Mouse (Mus musculus): ENCODE results near the gene Tob1. TPM values are rescaled to one million over a fixed set of nuclear protein-coding genes. Genes with fewer than 3 reads are reported as not detected.

Tob1 gene
- polyA plus RNA-seq, 1 experiment = 180 TPM

- H3K27me3 ChIP-seq (ENCODE audit: control insufficient read depth, insufficient read depth, low read length) = no peaks in the 10 kb centered on the region
- H3K4me1 ChIP-seq (ENCODE audit: control insufficient read depth, insufficient read depth, insufficient read length, low read length) = peaks cover 12% of the 10 kb centered on the region
- no peak overlapping the region for H3K4me3 ChIP-seq (ENCODE audit: low read depth, low read length)
- WGBS = 29% methylated on average over 9 of the region's 9 CpGs
- H3K27ac ChIP-seq (ENCODE audit: insufficient read depth, low read depth, low read length) = peak overlapping the region; percentile 58
- no peaks in the 10 kb centered on the region for H3K36me3 ChIP-seq (ENCODE audit: control insufficient read depth, insufficient read depth, low read length)
- TF ChIP-seq POLR2A (IDR thresholded peaks at IDR 0.05; ENCODE audit: low read depth, low read length) (no peak), CTCF (IDR thresholded peaks at IDR 0.05; ENCODE audit: extremely low read depth, insufficient read length, insufficient replicate concordance, low read depth, low read length) (0 out of 2 replicates have a peak, but pooled peaks have one; percentile 1)
Measured at GRCm38 (mm10) chr11:94172186-94172585, 39.1 kb upstream of the Tob1 start.

GRCm38 (mm10) chr11:94173726-94174146, 37.5 kb upstream of the Tob1 start:
- 77% methylated on average over 4 of the region's 4 CpGs for WGBS
- no peaks in the 10 kb centered on the region for H3K27me3 ChIP-seq (ENCODE audit: control insufficient read depth, insufficient read depth, low read length)
- no peak overlapping the region for H3K27ac ChIP-seq (ENCODE audit: insufficient read depth, low read depth, low read length)
- no peak overlapping the region for H3K4me3 ChIP-seq (ENCODE audit: low read depth, low read length)
- TF ChIP-seq CTCF (IDR thresholded peaks at IDR 0.05; ENCODE audit: extremely low read depth, insufficient read length, insufficient replicate concordance, low read depth, low read length) (no peak), POLR2A (IDR thresholded peaks at IDR 0.05; ENCODE audit: low read depth, low read length) (no peak)
- H3K36me3 ChIP-seq (ENCODE audit: control insufficient read depth, insufficient read depth, low read length) = no peaks in the 10 kb centered on the region
- peaks cover 12% of the 10 kb centered on the region for H3K4me1 ChIP-seq (ENCODE audit: control insufficient read depth, insufficient read depth, insufficient read length, low read length)

GRCm38 (mm10) chr11:94175288-94175687, 36.0 kb upstream of the Tob1 start:
- Histone ChIP-seq H3K36me3 (ENCODE audit: control insufficient read depth, insufficient read depth, low read length) (no peaks in the 10 kb centered on the region), H3K4me1 (ENCODE audit: control insufficient read depth, insufficient read depth, insufficient read length, low read length) (peaks cover 12% of the 10 kb centered on the region), H3K4me3 (ENCODE audit: low read depth, low read length) (no peak overlapping the region), H3K27me3 (ENCODE audit: control insufficient read depth, insufficient read depth, low read length) (no peaks in the 10 kb centered on the region), H3K27ac (ENCODE audit: insufficient read depth, low read depth, low read length) (no peak overlapping the region)
- 57% methylated on average over 7 of the region's 7 CpGs for WGBS
- TF ChIP-seq CTCF (IDR thresholded peaks at IDR 0.05; ENCODE audit: extremely low read depth, insufficient read length, insufficient replicate concordance, low read depth, low read length) (no peak), POLR2A (IDR thresholded peaks at IDR 0.05; ENCODE audit: low read depth, low read length) (no peak)

GRCm38 (mm10) chr11:94175694-94176093, 35.6 kb upstream of the Tob1 start:
- peaks cover 12% of the 10 kb centered on the region for H3K4me1 ChIP-seq (ENCODE audit: control insufficient read depth, insufficient read depth, insufficient read length, low read length)
- H3K4me3 ChIP-seq (ENCODE audit: low read depth, low read length) = no peak overlapping the region
- no peak overlapping the region for H3K27ac ChIP-seq (ENCODE audit: insufficient read depth, low read depth, low read length)
- WGBS = 55% methylated on average over 8 of the region's 8 CpGs
- H3K27me3 ChIP-seq (ENCODE audit: control insufficient read depth, insufficient read depth, low read length) = no peaks in the 10 kb centered on the region
- no peak for TF ChIP-seq POLR2A (IDR thresholded peaks at IDR 0.05; ENCODE audit: low read depth, low read length)
- no peak for TF ChIP-seq CTCF (IDR thresholded peaks at IDR 0.05; ENCODE audit: extremely low read depth, insufficient read length, insufficient replicate concordance, low read depth, low read length)
- no peaks in the 10 kb centered on the region for H3K36me3 ChIP-seq (ENCODE audit: control insufficient read depth, insufficient read depth, low read length)

- Histone ChIP-seq H3K27ac (ENCODE audit: insufficient read depth, low read depth, low read length) (no peak overlapping the region), H3K4me3 (ENCODE audit: low read depth, low read length) (no peak overlapping the region), H3K4me1 (ENCODE audit: control insufficient read depth, insufficient read depth, insufficient read length, low read length) (0 out of 2 replicates have a peak, but pooled peaks cover 3% of the 10 kb centered on the region), H3K27me3 (ENCODE audit: control insufficient read depth, insufficient read depth, low read length) (no peaks in the 10 kb centered on the region), H3K36me3 (ENCODE audit: control insufficient read depth, insufficient read depth, low read length) (no peaks in the 10 kb centered on the region)
- TF ChIP-seq POLR2A (IDR thresholded peaks at IDR 0.05; ENCODE audit: low read depth, low read length) (no peak), CTCF (IDR thresholded peaks at IDR 0.05; ENCODE audit: extremely low read depth, insufficient read length, insufficient replicate concordance, low read depth, low read length) (no peak)
- WGBS = 80% methylated on average over 15 of the region's 15 CpGs
Measured at GRCm38 (mm10) chr11:94177841-94178585, 33.2 kb upstream of the Tob1 start.

GRCm38 (mm10) chr11:94179768-94180167, 31.5 kb upstream of the Tob1 start:
- TF ChIP-seq CTCF (IDR thresholded peaks at IDR 0.05; ENCODE audit: extremely low read depth, insufficient read length, insufficient replicate concordance, low read depth, low read length) (no peak), POLR2A (IDR thresholded peaks at IDR 0.05; ENCODE audit: low read depth, low read length) (no peak)
- 2% methylated on average over 1 of the region's 1 CpGs for WGBS
- no peak overlapping the region for H3K27ac ChIP-seq (ENCODE audit: insufficient read depth, low read depth, low read length)
- H3K4me1 ChIP-seq (ENCODE audit: control insufficient read depth, insufficient read depth, insufficient read length, low read length) = peaks cover 5% of the 10 kb centered on the region; the same call in 1 of the 2 replicates
- no peaks in the 10 kb centered on the region for H3K36me3 ChIP-seq (ENCODE audit: control insufficient read depth, insufficient read depth, low read length)
- no peak overlapping the region for H3K4me3 ChIP-seq (ENCODE audit: low read depth, low read length)
- no peaks in the 10 kb centered on the region for H3K27me3 ChIP-seq (ENCODE audit: control insufficient read depth, insufficient read depth, low read length)

- 61% methylated on average over 4 of the region's 4 CpGs for WGBS
- no peaks in the 10 kb centered on the region for H3K27me3 ChIP-seq (ENCODE audit: control insufficient read depth, insufficient read depth, low read length)
Measured at GRCm38 (mm10) chr11:94180194-94180593, 31.1 kb upstream of the Tob1 start.

More at GRCm38 (mm10) chr11:94180194-94180593, 31.1 kb upstream of the Tob1 start:
- no peak overlapping the region for H3K27ac ChIP-seq (ENCODE audit: insufficient read depth, low read depth, low read length)
- H3K4me1 ChIP-seq (ENCODE audit: control insufficient read depth, insufficient read depth, insufficient read length, low read length) = peaks cover 5% of the 10 kb centered on the region; the same call in 1 of the 2 replicates
- no peaks in the 10 kb centered on the region for H3K36me3 ChIP-seq (ENCODE audit: control insufficient read depth, insufficient read depth, low read length)
- H3K4me3 ChIP-seq (ENCODE audit: low read depth, low read length) = no peak overlapping the region
- TF ChIP-seq POLR2A (IDR thresholded peaks at IDR 0.05; ENCODE audit: low read depth, low read length) (no peak), CTCF (IDR thresholded peaks at IDR 0.05; ENCODE audit: extremely low read depth, insufficient read length, insufficient replicate concordance, low read depth, low read length) (no peak)
